Mouse (Mus musculus) liver, postnatal 0 days (tissue): ENCODE results near the gene Hist1h2ae. TPM values are rescaled to one million over a fixed set of nuclear protein-coding genes. Genes with fewer than 3 reads are reported as not detected.

Source experiments
- ATAC-seq: fragments of 200-750 bp; cut with Nextera tagmentation; 2 replicates; pipeline ENCODE4 v1.8.0; 2017; ENCODE audit warnings: mild to moderate bottlenecking, moderate library complexity
- DNase-seq: peaks from one replicate; pipeline ENCODE4 v3.0.0-alpha.2; 2016
- H3K27ac ChIP-seq: fragments of 300-500 bp; sonication (generic); 2 replicates; pipeline ENCODE4 v1.5.1; 2014; ENCODE audit warnings: antibody characterized with exemption, moderate library complexity, mild to moderate bottlenecking, low read depth
- H3K27me3 ChIP-seq: fragments of 300-500 bp; sonication (generic); 2 replicates; pipeline ENCODE4 v1.6.1; 2014; ENCODE audit warnings: low read length, control low read depth, mixed read lengths; ENCODE audit not compliant: insufficient read depth
- H3K36me3 ChIP-seq: fragments of 300-500 bp; sonication (generic); replicated peaks from 2 replicates; pipeline ENCODE4 v1.6.1; 2014; ENCODE audit warnings: mild to moderate bottlenecking, control low read depth, low read length, moderate library complexity, mixed read lengths; ENCODE audit not compliant: insufficient read depth
- H3K4me1 ChIP-seq: fragments of 300-500 bp; sonication (generic); 2 replicates; pipeline ENCODE4 v1.6.1; 2014; ENCODE audit warnings: antibody characterized with exemption, mild to moderate bottlenecking, control low read depth; ENCODE audit not compliant: insufficient read depth
- H3K4me2 ChIP-seq: fragments of 300-500 bp; sonication (generic); 2 replicates; pipeline ENCODE4 v1.6.1; 2014; ENCODE audit warnings: low read depth, mild to moderate bottlenecking, low read length, moderate library complexity, mixed read lengths
- H3K4me3 ChIP-seq: fragments of 300-500 bp; sonication (generic); 2 replicates; pipeline ENCODE4 v1.5.1; 2014; ENCODE audit warnings: low read depth, low read length
- H3K9ac ChIP-seq: fragments of 300-500 bp; sonication (generic); replicated peaks from 2 replicates; pipeline ENCODE4 v1.6.1; 2014; ENCODE audit warnings: mild to moderate bottlenecking, moderate library complexity
- H3K9me3 ChIP-seq: fragments of 300-500 bp; sonication (generic); 2 replicates; pipeline ENCODE4 v1.6.1; 2016; ENCODE audit warnings: mild to moderate bottlenecking, control low read depth, low read length, mixed read lengths
- CTCF ChIP-seq: sonication (generic); IDR thresholded peaks from 2 replicates; pipeline ENCODE4 v1.5.1; 2016; ENCODE audit warnings: antibody characterized with exemption, low read depth
- EP300 ChIP-seq: IDR thresholded peaks from 2 replicates; pipeline ENCODE4 v1.6.1; 2016; ENCODE audit warnings: antibody characterized with exemption, low read depth, mild to moderate bottlenecking
- WGBS: fragments of 180-500 bp; shearing (Covaris S2); extraction: QIAGEN DNeasy Blood & Tissue Kit; methylation state at CpG from one replicate; pipeline ENCODE4 v1.1.7; 2014; ENCODE audit not compliant: insufficient replicate concordance; 5-methylcytosine and 5-hydroxymethylcytosine counted together
- polyA plus RNA-seq: library from polyadenylated mRNA; unstranded; fragments of >200 nt; fragmentation: Nextera tagmentation; extraction: Ambion mirVana; gene quantifications from 2 replicates; pipeline ENCODE4 v1.2.1, GENCODE M21; 2015

The Hist1h2ae gene
- polyA plus RNA-seq: 62.4 and 66.0 TPM in 2 replicates

- H3K9me3 ChIP-seq: no peaks in the 10 kb centered on the region
- H3K4me1 ChIP-seq: no peaks in the 10 kb centered on the region; the same call in 1 of the 2 replicates
- peak within 1 kb of the TSS; percentile 98 for H3K27ac ChIP-seq
- TF ChIP-seq CTCF (no peak), EP300 (peak; percentile 79)
- H3K9ac ChIP-seq: peak within 1 kb of the TSS; percentile 80
- WGBS: under 1% methylated on average over 18 of the region's 18 CpGs
- no peaks in the 10 kb centered on the region for H3K36me3 ChIP-seq
- H3K27me3 ChIP-seq: no peaks in the 10 kb centered on the region
- peak; percentile 78 for DNase-seq
- ATAC-seq: peak; percentile 79
- H3K4me2 ChIP-seq: peak within 1 kb of the TSS; percentile 69
- peak within 1 kb of the TSS; percentile 52 for H3K4me3 ChIP-seq
Measured at GRCm38 (mm10) chr13:23571022-23571503, at the start of gene Hist1h2ae, which contains the start of gene Hist1h2bg. TSS of gene Hist1h2ae (minus strand) at chr13:23571220. TSS of gene Hist1h2bg (plus strand) at chr13:23571396.

GRCm38 (mm10) chr13:23620056-23620732, 49.2 kb upstream of the Hist1h2ae start:
- no peaks in the 10 kb centered on the region; the same call in 1 of the 2 replicates for H3K27me3 ChIP-seq
- DNase-seq: no peak
- ATAC-seq: no peak
- H3K4me1 ChIP-seq: peaks cover 9% of the 10 kb centered on the region
- peak overlapping the region; percentile 99 for H3K9ac ChIP-seq
- TF ChIP-seq CTCF: no peak
- no peak for TF ChIP-seq EP300
- H3K4me3 ChIP-seq: peak overlapping the region; percentile 80
- WGBS: 25% methylated on average over 12 of the region's 12 CpGs
- peak overlapping the region; percentile 95 for H3K4me2 ChIP-seq
- peak overlapping the region; percentile 100 for H3K27ac ChIP-seq
- no peaks in the 10 kb centered on the region for H3K36me3 ChIP-seq
- H3K9me3 ChIP-seq: no peaks in the 10 kb centered on the region

- Histone ChIP-seq H3K36me3 (no peaks in the 10 kb centered on the region), H3K4me1 (peaks cover 8% of the 10 kb centered on the region; the same call in 1 of the 2 replicates), H3K9me3 (no peaks in the 10 kb centered on the region), H3K9ac (no peak overlapping the region), H3K4me2 (no peak overlapping the region), H3K4me3 (no peak overlapping the region), H3K27me3 (no peaks in the 10 kb centered on the region), H3K27ac (no peak overlapping the region)
- TF ChIP-seq CTCF (no peak), EP300 (no peak)
- DNase-seq: no peak
- 85% methylated on average over 3 of the region's 3 CpGs for WGBS
- no peak for ATAC-seq
Measured at GRCm38 (mm10) chr13:23611638-23612037, 40.6 kb upstream of the Hist1h2ae start.

- TF ChIP-seq CTCF (no peak), EP300 (no peak)
- ATAC-seq: no peak
- 59% methylated on average over 2 of the region's 2 CpGs for WGBS
- no peaks in the 10 kb centered on the region for H3K36me3 ChIP-seq
- H3K4me3 ChIP-seq: no peak overlapping the region
- no peak overlapping the region for H3K4me2 ChIP-seq
- H3K9ac ChIP-seq: no peak overlapping the region
- H3K9me3 ChIP-seq: no peaks in the 10 kb centered on the region
- H3K27me3 ChIP-seq: no peaks in the 10 kb centered on the region
- DNase-seq: no peak
- peaks cover 8% of the 10 kb centered on the region; the same call in 1 of the 2 replicates for H3K4me1 ChIP-seq
- no peak overlapping the region for H3K27ac ChIP-seq
Measured at GRCm38 (mm10) chr13:23610393-23610792, 39.4 kb upstream of the Hist1h2ae start.

- Histone ChIP-seq H3K27me3 (no peaks in the 10 kb centered on the region), H3K4me1 (peaks cover 8% of the 10 kb centered on the region; the same call in 1 of the 2 replicates), H3K27ac (peak overlapping the region; percentile 78), H3K4me3 (no peak overlapping the region), H3K9me3 (no peaks in the 10 kb centered on the region), H3K9ac (0 out of 2 replicates have a peak overlapping the region, but pooled peaks have one; percentile 9), H3K36me3 (no peaks in the 10 kb centered on the region), H3K4me2 (peak overlapping the region; percentile 45; the same call in 1 of the 2 replicates)
- DNase-seq: no peak
- ATAC-seq: no peak
- TF ChIP-seq CTCF (peak; percentile 30), EP300 (no peak)
Measured at GRCm38 (mm10) chr13:23609844-23610243, 38.8 kb upstream of the Hist1h2ae start.

GRCm38 (mm10) chr13:23609209-23609608, 38.2 kb upstream of the Hist1h2ae start:
- Histone ChIP-seq H3K4me3 (no peak overlapping the region), H3K4me2 (peak overlapping the region; percentile 45), H3K4me1 (peaks cover 8% of the 10 kb centered on the region; the same call in 1 of the 2 replicates), H3K36me3 (no peaks in the 10 kb centered on the region), H3K9me3 (no peaks in the 10 kb centered on the region), H3K27ac (peak overlapping the region; percentile 78), H3K27me3 (no peaks in the 10 kb centered on the region), H3K9ac (peak overlapping the region; percentile 50; the same call in 1 of the 2 replicates)
- DNase-seq (no peak), ATAC-seq (peak; percentile 86)
- 50% methylated on average over 4 of the region's 4 CpGs for WGBS
- no peak for TF ChIP-seq CTCF
- peak; percentile 70; the same call in 1 of the 2 replicates for TF ChIP-seq EP300
